Mouse (Mus musculus) right cerebral cortex, postnatal 4 days (tissue): ENCODE data around the gene Sumf2.
"Not testable (repeated sequence)": the region's sequence is repeated elsewhere in the genome, so short reads cannot be mapped to it uniquely, and the experiment has no call there.

Experiments used
- DNase-seq: peaks from one replicate; pipeline ENCODE4 v3.0.0-alpha.2; 2022

Gene Sumf2

DNA sequence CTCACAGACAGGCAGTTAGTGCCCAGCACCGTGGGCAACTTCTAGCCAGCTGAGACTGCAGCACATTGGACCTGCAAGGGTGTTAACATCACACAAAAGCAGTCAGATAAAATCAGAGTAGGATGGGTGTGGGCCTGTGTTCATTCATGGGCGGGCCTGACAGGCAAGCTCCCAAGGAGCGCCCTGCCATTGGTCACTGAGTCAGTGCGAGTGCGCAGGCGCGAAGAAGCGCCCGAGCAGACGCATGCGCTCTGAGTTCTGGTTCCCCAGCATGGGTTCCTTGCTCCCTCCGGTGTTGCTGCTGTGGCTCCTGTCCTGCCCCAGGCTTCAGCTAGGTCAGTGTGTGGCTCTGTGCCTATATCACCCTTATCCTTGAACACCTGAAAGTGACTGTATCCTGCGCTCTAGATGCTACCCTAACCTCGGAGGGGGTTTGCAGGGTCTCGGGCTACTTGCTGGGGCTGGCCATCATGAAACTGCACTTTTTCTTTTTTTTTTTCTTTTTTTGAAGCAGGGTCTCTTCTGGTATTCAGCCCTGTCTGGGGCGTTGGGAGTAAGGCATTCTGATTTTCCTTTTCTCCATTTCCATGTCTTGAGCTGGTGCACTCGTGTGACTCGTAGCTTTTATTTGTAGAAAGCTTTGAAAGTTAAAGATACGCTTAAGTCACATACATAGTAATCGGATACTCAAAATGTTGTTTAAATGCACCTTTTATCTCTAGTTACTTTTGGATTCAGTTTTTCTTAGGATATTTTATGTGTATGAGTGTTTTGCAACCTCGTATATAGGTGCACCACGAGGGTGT is at the start of gene Sumf2:
TSS of gene Sumf2 (plus strand) at position 235 of the 806 bp plus-strand sequence.
- peak; percentile 93 for DNase-seq

DNA sequence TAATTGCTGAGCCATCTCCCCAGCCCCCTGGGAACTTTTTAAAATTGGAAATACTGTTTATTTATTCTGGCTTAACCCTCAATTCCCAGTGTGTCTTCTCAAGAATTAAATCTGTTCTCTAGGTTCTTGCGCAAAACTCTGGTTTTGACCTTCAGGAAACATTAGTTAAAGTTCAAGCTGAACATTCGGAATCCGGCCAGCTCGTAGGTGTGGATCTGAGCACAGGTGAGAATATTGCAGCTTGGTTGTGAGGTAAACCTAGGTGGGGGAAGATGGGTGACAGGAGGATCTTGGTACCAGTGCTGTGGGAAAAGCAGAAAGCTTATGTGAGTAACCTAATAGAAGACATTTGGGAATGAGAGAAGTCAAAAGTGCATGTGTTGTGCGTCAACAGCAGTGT is 1.9 kb upstream of the Sumf2 start:
- no peak for DNase-seq

DNA sequence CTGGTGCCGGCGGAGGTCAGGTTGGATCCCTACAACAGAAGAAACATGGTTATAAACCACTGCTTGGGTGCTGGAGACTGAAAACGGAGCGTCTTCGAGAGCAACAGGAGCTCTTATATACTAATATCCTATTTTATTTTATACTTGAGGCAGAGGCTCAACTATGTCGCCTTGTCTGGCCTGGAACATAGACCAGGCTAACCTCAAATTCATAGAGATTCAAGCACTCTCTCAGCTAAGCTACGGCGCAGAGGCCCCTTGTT is 703 bp downstream of the Sumf2 start:
- DNase-seq: no peak

DNA sequence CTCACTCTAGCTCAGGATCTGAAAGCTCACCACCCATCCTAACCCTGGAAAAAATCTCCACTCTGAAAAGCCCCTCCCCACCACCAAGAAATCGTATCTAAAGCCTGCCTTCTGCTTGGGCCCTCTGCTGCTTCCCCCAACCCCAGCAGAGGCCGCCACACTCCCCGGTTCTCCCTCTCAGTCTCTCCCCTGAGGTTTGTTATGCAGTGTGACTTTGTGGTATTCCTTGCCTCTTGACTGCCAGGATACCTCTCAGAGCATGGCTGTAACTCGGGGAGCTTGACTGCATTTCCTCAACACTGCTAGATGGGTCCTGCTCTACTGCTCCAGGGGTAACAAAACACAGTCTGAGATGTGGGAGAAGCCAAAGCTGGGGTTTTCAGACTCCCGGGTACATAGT is 8.4 kb downstream of the Sumf2 start:
- no peak for DNase-seq

DNA sequence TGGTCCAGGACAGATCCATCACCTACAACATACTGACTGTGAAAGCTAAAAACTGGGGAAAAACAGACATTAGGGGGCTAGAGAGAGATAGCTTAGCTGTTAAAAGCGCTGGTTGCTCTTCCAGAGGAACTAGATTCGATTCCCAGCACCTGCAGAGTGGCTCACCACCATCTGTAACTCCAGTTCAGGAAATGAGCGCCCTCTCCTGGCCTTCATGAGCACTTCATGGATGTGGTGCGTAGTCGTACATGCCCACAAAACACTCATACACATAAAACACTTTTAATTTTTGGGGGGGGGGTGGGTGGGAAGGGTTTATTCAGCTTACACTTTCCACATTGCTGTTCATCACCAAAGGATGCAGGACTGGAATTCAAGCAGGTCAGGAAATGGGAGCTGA is 9.6 kb downstream of the Sumf2 start:
- DNase-seq: no peak

DNA sequence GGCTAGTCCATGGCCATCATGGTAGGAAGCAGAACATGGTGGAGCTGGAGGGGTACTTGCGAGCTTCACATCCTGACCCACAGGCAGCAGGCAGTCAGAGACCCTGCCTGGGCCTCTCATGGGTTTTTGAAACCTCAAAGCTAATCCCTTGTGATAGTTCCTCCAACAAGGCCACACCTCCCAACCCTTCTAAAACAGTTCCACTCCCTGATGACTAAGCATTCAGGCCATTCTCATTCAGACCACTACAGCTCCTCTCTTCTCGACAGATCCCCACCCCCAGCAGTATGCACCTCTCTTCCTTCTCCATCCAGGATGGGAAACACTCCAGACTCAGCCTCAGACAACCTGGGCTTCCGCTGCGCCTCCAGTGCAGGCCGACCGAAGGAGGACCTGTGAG is 15.5 kb downstream of the Sumf2 start:
- no peak for DNase-seq

DNA sequence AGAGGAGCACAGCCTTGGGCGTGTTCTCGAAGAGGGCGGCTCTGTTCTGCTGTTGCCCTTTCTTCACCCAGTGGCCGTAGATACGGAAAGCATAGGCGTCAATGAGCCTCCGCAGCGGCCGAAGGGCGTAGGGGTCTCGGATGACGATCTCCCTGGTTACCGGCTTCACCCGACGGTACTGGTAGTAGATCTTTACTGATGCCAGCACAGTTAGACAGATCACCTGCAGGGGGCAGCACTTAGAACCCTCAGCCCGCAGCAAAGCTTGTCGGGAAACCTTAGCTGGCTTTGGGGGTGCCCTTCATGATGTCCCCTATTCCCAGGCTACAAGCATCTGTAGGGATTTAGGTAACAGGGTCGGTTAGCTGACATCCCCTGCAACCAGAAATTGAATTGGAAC is 17.7 kb downstream of the Sumf2 start:
- peak; percentile 67 for DNase-seq

DNA sequence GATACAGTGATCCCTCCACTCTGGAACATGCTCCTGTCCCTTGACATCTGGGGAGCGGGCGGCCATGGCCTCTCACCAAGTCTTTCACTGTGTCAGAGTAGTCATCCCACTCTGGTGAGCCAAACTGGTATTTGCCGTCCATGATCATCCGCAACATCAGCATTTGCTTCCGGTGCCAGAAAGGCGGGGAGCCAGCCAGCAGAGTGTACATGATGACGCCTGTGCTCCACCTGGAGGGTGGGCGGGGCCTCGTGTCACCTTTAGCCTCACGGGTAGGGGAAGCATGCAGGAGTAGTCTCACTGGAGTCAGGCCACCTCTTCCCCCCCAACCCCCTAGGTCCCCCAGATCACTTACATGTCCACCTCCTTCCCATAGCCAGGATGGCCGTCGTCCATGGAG is 19.1 kb downstream of the Sumf2 start:
- no peak for DNase-seq

DNA sequence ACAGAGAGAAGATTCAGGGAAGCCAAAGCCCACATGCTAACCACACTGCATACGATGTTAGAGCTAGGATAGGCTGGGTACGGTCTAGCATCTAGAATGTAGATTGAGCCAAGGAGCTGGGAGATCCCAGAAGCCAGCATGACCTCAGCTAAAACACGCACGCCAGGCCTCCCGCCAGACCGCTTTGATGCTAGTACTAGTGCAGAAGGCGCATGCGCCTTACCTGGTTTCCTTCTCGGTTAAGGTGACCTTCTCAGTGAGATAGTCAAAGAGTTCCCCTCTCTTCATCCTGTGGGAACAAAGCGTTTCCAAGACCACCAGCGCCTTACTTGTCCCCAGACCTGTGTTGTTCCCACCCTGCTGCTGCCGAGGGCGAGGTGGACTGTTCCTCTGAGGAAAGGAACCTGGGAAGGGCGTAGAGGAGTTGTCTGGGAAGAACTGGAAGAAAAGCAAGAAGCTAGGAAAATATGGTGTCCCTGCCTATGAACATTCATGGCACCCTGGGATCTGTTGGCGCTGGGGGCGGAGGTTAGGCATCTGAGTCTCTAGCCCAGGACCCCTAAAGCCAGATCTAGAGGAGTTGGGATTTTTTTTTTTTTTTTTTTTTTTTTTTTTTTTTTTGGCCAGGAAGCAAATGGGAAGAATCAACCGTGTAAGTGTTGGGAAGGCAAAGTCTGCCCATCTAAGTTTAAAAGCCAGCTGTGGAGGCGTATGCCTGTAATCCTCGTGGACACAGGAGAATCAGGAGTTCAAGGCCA is 22.6 kb downstream of the Sumf2 start:
- DNase-seq: no peak

DNA sequence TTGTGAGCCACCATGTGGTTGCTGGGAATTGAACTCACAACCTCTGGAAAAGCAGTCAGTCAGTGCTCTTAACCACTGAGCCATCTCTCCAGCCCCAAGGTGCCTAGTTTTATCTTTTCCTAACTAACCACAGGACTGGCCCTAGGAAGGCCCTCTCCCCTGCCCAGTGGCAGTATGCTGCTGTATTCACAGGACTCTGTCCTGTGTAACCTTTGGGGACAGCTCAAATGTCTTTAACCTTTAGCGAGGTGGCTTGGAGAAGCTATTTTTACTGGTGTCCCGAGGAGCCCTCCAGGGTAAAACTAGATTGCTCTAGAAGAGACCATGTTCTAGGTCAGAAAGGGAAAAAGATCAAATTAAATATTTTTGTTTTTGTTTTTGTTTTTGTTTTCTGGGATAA is 24.5 kb downstream of the Sumf2 start:
- no peak for DNase-seq

DNA sequence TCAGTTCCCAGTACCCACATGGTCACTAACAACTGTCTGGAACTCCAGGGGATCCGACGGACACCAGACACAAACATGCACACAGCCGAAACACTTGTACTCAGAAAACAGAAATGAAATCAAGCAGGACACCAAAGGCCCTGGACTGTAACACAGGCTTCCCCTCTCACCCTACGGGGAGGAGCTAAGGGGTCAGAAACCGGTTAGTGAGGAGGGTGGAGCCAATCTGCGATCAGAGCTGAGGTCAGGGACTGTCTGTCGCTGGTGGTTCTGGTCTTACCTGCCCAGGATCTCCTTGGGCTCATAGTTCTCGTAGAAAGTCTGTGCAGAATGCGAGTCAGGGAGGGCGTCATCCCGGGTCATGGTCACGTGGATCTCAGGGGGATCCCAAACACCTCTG is 27.2 kb downstream of the Sumf2 start:
- DNase-seq: no peak

DNA sequence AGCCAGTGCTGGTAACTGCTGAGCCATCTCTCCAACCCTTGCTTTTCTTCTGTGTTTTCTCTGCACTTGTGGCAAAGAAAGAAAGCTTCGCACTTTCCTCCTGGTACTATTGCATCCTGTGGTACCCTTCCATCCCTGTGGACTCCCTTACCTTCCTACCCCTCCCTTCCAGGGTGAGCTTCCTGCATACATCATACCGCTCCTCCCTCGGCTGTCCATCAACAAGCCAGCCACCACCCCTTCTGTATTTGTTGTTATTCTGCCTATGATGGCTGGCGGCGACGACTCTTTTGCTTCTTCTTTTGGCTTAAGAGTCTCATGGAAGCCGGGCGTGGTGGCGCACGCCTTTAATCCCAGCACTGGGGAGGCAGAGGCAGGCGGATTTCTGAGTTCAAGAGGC is 28.3 kb downstream of the Sumf2 start:
- no peak for DNase-seq

DNA sequence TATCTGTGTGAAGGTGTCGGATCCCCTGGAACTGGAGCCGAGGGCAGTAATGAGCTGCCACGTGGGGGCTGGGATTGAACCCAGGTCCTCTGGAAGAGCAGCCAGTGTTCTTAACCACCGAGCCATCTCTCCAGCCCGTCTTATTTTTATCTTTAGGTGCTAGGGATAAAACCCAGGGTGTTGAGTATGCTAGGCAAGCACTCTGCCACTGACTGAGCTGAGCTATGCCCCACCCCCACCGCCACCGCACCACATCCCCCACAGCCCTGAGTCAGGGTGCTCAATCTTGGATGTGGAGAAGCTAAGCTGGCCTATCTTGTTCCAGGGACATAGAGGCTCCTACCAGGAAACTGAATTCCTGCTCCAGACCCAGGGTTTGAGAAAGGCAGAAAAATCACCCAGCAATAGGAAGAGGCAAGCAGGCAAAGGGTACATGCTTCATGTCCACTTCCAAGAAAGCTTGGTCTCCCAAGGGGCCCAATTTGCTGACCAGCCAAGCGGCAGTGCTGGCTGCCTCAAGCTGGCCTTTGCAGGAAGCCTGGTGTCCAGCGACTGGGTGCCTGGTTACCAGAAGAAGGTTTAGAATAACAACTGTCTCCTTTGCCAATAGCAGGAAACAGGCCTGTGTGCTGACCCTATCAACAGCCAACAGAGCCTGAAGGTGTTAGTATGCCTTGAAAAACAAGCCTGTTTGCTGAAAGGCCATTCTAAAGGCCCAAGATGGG is 31.1 kb downstream of the Sumf2 start:
- no peak for DNase-seq

DNA sequence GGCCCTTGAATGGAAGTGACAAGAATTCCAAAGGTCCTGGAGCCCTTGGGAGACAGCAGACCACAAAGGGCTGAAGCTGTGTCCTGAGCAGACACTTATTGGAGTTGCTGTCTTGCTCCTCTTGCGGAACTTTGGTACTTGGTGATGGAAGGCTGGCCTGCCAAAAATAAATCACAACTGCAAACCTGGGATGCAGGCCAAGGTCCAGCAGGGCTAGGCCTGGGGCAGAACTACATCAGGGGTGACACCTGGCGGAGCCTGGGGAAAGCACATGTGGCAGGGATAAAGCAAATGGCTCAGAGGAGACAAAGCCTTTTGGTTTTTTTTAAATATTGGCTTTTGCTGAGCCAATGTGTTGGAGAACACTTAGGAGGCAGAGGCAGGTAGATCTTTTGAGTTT is 32.2 kb downstream of the Sumf2 start:
- DNase-seq: peak; percentile 43

DNA sequence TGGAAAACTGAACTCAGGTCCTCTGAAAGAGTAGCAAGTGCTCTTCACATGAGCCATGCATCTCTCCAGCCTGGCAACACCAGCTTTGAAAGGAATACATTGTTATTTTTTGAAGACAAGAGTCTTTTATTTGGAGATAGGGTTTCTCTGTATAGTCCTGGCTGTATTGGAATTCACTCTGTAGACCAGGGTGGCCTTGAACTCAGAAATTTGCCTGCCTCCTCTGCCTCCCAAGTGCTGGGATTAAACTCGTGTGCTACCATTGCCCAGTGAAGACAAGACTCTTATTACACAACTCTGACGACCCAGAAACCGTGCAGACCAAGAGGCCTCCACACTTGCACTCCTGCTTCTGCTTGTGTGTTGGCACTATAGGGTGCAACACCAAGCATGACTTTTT is 33.1 kb downstream of the Sumf2 start:
- no peak for DNase-seq

DNA sequence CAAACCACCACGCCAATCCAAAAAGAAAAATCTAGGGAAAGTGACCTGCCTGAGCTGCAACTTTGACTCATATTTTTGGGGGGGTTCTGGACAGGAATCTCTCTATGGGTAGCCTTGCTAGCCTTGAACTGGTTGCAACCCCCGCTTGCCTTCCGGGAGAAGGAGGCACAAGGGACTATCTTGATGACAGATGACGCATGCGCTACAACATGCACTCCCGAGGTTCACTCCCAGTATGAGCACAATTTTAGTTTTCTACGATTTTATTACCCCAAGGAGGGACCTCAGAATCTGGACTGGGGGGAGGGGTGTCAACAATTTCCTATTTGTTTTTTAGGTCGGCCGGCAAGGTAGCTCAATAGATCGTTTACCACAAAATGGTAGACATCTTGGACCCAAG is 39.5 kb downstream of the Sumf2 start:
- no peak for DNase-seq

DNA sequence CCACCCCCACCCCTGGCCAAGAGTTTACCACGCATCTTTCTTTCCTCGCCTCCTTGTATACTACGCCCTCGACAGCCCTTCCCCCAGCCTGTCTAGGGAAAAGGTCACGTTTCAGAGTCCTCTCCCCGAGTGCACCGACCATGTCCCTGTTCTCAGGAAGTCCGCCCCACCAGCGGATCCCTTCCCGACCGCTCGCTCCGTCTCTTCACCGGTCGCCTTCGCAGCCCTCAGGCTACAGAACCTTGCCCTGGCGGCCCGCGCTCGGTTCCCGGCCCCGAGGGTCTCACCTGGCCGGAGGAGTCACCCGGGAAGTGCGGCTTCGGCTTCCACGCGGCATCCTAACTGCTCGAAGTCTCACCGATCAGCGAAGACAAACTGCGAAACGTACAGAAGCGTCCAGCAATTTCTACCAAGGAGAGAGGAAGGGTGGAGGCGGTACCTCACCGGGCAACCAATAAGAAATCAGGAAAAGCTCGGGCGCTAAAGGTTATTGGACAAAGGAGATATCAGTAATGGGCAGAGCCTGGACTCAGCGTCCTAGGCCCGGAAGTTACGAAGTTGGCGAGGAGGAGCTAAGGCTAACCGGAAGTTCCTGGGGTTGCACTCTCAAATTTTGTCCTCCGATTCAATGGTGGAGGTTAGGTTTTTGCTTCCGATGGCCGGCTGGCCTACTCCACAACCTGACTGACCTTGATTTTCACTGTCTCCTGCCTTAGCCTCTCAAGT is 40.3 kb downstream of the Sumf2 start, which contains the start of gene Chchd2:
TSS of gene Chchd2 (minus strand) at position 560 of the 726 bp plus-strand sequence.
- DNase-seq: peak; percentile 78

DNA sequence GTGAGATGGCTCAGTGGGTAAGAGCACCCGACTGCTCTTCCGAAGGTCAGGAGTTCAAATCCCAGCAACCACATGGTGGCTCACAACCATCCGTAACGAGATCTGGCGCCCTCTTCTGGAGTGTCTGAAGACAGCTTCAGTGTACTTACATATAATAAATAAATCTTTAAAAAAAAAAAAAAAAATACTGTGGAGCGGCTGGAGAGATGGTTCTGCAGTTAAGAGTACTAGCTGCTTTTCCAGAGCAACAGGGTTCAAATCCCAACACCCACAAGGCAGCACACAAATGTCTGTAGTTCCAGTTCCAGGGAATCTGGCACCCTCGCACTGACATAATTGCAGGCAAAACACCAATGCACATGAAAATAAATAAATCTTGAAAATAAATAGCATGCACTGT is 43.6 kb downstream of the Sumf2 start:
- DNase-seq: not testable (repeated sequence)

DNA sequence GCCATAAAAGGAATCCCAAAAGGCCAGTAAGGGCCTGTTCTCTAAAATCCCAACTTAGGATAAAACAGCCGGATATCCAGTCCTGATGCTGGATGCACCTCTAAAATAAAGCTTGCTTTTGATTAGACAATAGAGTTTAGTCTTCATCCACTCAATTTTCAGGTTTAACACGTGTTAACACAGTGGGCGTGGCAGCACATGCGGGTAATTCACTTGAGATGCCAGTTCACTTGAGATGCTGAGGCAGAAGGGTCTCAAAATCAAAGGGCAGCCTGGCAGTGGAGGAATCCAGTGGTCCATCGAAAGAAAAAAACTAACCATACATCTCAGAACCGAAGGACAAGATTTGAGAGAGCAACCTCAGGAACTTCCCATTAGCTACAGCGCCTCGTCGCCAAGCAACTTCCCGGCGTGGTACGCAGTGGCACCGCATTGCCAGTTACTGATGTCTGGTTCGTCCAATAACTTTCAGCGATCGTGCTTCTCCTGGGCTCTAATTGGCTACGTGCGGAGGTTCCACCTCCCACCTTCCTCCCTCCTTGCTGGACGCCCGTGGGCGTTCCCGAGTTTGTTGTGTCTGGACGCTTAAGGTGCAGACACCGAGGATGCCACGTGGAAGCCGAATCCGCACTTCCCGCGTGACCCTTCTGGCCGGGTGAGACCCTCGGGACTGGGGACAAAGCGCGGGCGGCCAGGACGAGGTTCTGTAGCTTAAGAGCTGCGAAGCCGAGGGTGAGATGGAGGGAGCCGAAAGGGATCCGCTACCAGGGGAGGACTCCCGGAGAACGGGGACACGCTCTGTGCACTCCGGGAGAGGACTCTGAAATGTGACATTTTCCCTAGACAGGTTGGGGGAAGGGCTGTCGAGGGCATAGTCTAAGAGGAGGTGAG is 48.7 kb downstream of the Sumf2 start, which contains the start of gene Zbed5:
TSS of gene Zbed5 (plus strand) at position 526 of the 891 bp plus-strand sequence.
- peak; percentile 76 for DNase-seq

DNA sequence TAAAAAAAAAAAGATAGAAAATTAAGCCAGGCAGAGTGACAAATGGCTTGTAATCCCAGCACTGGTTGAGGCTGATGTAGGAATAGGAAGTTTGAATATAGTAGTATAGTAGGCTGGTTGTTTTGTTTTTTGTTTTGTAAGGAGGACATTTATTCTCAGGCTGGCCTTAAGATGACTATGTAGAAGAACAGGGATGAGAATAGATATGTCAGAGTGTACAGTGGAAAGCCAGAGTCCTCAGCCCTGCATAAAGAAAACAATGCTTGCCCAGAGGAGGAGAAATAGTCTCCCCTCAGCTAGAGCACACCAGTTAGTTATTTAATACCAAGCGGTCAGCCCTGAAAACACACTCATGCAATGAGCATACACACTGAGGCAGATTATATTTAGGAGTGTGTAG is 51.7 kb downstream of the Sumf2 start, which contains the start of gene Phkg1:
TSS of gene Phkg1 (minus strand) at position 101 of the 400 bp plus-strand sequence.
- no peak for DNase-seq

DNA sequence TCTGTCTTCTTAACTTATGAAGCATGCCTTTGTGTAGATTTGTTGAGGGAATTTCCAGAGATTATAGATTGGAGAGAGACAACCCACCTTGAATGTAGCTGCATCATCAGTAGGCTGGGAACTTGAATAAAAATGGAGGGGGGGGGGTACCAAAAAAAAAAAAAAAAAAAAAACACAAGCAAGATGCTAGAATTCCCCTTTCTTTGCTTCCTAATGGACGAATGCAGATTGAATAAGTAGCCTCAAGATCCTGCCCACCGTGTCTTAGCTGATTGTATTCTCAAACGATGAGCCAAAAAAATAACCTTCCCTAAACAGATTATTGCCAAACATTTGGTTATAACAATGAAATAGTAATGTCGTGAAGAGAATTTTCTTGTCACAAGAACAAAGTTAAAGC is 61.0 kb downstream of the Sumf2 start:
- no peak for DNase-seq
